Mouse (Mus musculus) midbrain, embryonic 11.5 days (tissue): Measurements from ENCODE around the gene Lyzl6. TPM values are rescaled to one million over a fixed set of nuclear protein-coding genes. Genes with fewer than 3 reads are reported as not detected.
A peak's percentile ranks its signal among the peaks of the same experiment; 100 is the strongest.
"Not testable (repeated sequence)": the region's sequence is repeated elsewhere in the genome, so short reads cannot be mapped to it uniquely, and the experiment has no call there.

Experiments used
- ATAC-seq: fragments of 200-750 bp; cut with Nextera tagmentation; 2 replicates; pipeline ENCODE4 v1.8.0; 2017; ENCODE audit warnings: moderate TSS enrichment, moderate library complexity; ENCODE audit not compliant: low FRiP score
- DNase-seq: peaks from one replicate; pipeline ENCODE4 v3.0.0; 2015; ENCODE audit warnings: low spot score; ENCODE audit errors: missing footprints
- H3K27ac ChIP-seq: fragments of 300-500 bp; sonication (generic); 2 replicates; pipeline ENCODE4 v1.5.1; 2014; ENCODE audit warnings: low read depth, low read length
- H3K27me3 ChIP-seq: fragments of 300-500 bp; sonication (generic); 2 replicates; pipeline ENCODE4 v1.6.1; 2014; ENCODE audit warnings: mild to moderate bottlenecking, low read length, moderate library complexity, mixed read lengths; ENCODE audit not compliant: control insufficient read depth, insufficient read depth
- H3K36me3 ChIP-seq: fragments of 300-500 bp; sonication (generic); 2 replicates; pipeline ENCODE4 v1.6.1; 2014; ENCODE audit warnings: mild to moderate bottlenecking, low read length, moderate library complexity, mixed read lengths; ENCODE audit not compliant: control insufficient read depth, insufficient read depth
- H3K4me1 ChIP-seq: fragments of 300-500 bp; sonication (generic); 2 replicates; pipeline ENCODE4 v1.6.1; 2014; ENCODE audit warnings: low read length; ENCODE audit not compliant: control insufficient read depth, insufficient read depth
- H3K4me2 ChIP-seq: fragments of 300-500 bp; sonication (generic); 2 replicates; pipeline ENCODE4 v1.6.1; 2014; ENCODE audit warnings: mild to moderate bottlenecking, moderate library complexity
- H3K4me3 ChIP-seq: fragments of 300-500 bp; sonication (generic); 2 replicates; pipeline ENCODE4 v1.5.1; 2014; ENCODE audit warnings: low read depth, low read length
- H3K9ac ChIP-seq: fragments of 300-500 bp; sonication (generic); 2 replicates; pipeline ENCODE4 v1.6.1; 2014; ENCODE audit warnings: low read length
- H3K9me3 ChIP-seq: fragments of 300-500 bp; sonication (generic); 2 replicates; pipeline ENCODE4 v1.6.1; 2016; ENCODE audit warnings: low read length; ENCODE audit not compliant: control insufficient read depth
- WGBS: fragments of 180-500 bp; shearing (Covaris S2); extraction: QIAGEN DNeasy Blood & Tissue Kit; methylation state at CpG from one replicate; pipeline ENCODE4 v1.1.7; 2014; 5-methylcytosine and 5-hydroxymethylcytosine counted together
- polyA plus RNA-seq: library from polyadenylated mRNA; unstranded; fragments of >200 nt; fragmentation: Nextera tagmentation; extraction: Ambion mirVana; gene quantifications from 2 replicates; pipeline ENCODE4 v1.2.1, GENCODE M21; 2014

Lyzl6 gene
- polyA plus RNA-seq: not detected in 2 replicates

- Histone ChIP-seq H3K27ac (no peak within 1 kb of the TSS), H3K9ac (no peak within 1 kb of the TSS), H3K4me1 (no peaks in the 10 kb centered on the region), H3K36me3 (no peaks in the 10 kb centered on the region), H3K9me3 (no peaks in the 10 kb centered on the region), H3K4me3 (no peak within 1 kb of the TSS), H3K4me2 (peak within 1 kb of the TSS; percentile 27; the same call in 1 of the 2 replicates), H3K27me3 (no peaks in the 10 kb centered on the region; the same call in 1 of the 2 replicates)
- ATAC-seq (no peak), DNase-seq (peak; percentile 61)
- 78% methylated on average over 3 of the region's 3 CpGs for WGBS
Observed at GRCm38 (mm10) chr11:103638790-103639189, at the start of gene Lyzl6. Gene Lyzl6 (minus strand): TSS chr11:103638890.

- Histone ChIP-seq H3K4me2 (no peak overlapping the region), H3K27me3 (no peaks in the 10 kb centered on the region), H3K27ac (no peak overlapping the region), H3K36me3 (peaks cover 13% of the 10 kb centered on the region; the same call in 1 of the 2 replicates), H3K9ac (no peak overlapping the region), H3K4me3 (no peak overlapping the region), H3K4me1 (no peaks in the 10 kb centered on the region), H3K9me3 (no peaks in the 10 kb centered on the region)
- no peak for DNase-seq
- WGBS: 88% methylated on average over 6 of the region's 6 CpGs
- ATAC-seq: no peak
Observed at GRCm38 (mm10) chr11:103686706-103687105, 48.0 kb upstream of the Lyzl6 start.

GRCm38 (mm10) chr11:103685261-103685736 lies 46.6 kb upstream of the Lyzl6 start:
- 92% methylated on average over 7 of the region's 7 CpGs for WGBS
- Histone ChIP-seq H3K36me3 (peaks cover 13% of the 10 kb centered on the region; the same call in 1 of the 2 replicates), H3K9ac (no peak overlapping the region), H3K4me2 (no peak overlapping the region), H3K9me3 (no peaks in the 10 kb centered on the region), H3K4me1 (no peaks in the 10 kb centered on the region), H3K27me3 (no peaks in the 10 kb centered on the region), H3K27ac (no peak overlapping the region), H3K4me3 (no peak overlapping the region)
- no peak for ATAC-seq
- DNase-seq: no peak

- H3K36me3 ChIP-seq: peaks cover 21% of the 10 kb centered on the region; the same call in 1 of the 2 replicates
Observed at GRCm38 (mm10) chr11:103683667-103684334, 45.1 kb upstream of the Lyzl6 start.

GRCm38 (mm10) chr11:103677042-103677441 lies 38.4 kb upstream of the Lyzl6 start:
- not testable (repeated sequence) for H3K27me3 ChIP-seq, H3K4me3 ChIP-seq, ATAC-seq, H3K9ac ChIP-seq, H3K4me2 ChIP-seq, H3K4me1 ChIP-seq, H3K27ac ChIP-seq, H3K9me3 ChIP-seq
- DNase-seq: peak; percentile 87
- peaks cover 13% of the 10 kb centered on the region for H3K36me3 ChIP-seq
- WGBS: 52% methylated on average over 2 of the region's 2 CpGs

More at GRCm38 (mm10) chr11:103683667-103684334, 45.1 kb upstream of the Lyzl6 start:
- WGBS: 83% methylated on average over 11 of the region's 11 CpGs
- H3K4me3 ChIP-seq: no peak overlapping the region
- DNase-seq: no peak
- H3K27ac ChIP-seq: no peak overlapping the region
- H3K27me3 ChIP-seq: no peaks in the 10 kb centered on the region
- H3K9me3 ChIP-seq: no peaks in the 10 kb centered on the region
- H3K4me1 ChIP-seq: no peaks in the 10 kb centered on the region
- ATAC-seq: no peak
- no peak overlapping the region for H3K4me2 ChIP-seq
- no peak overlapping the region for H3K9ac ChIP-seq

GRCm38 (mm10) chr11:103675556-103675955 lies 36.9 kb upstream of the Lyzl6 start:
- no peaks in the 10 kb centered on the region for H3K27me3 ChIP-seq
- no peak for ATAC-seq

GRCm38 (mm10) chr11:103666907-103667426 lies 28.3 kb upstream of the Lyzl6 start:
- no peak for ATAC-seq
- Histone ChIP-seq H3K4me1 (peaks cover 13% of the 10 kb centered on the region), H3K4me2 (no peak overlapping the region), H3K9ac (no peak overlapping the region; the same call in 1 of the 2 replicates), H3K27ac (no peak overlapping the region), H3K4me3 (no peak overlapping the region), H3K36me3 (no peaks in the 10 kb centered on the region), H3K27me3 (no peaks in the 10 kb centered on the region), H3K9me3 (no peaks in the 10 kb centered on the region)
- 50% methylated on average over 13 of the region's 13 CpGs for WGBS
- DNase-seq: peak; percentile 77

More at GRCm38 (mm10) chr11:103675556-103675955, 36.9 kb upstream of the Lyzl6 start:
- no peak overlapping the region for H3K27ac ChIP-seq
- WGBS: 28% methylated on average over 3 of the region's 3 CpGs
- DNase-seq: peak; percentile 95
- no peaks in the 10 kb centered on the region for H3K4me1 ChIP-seq
- no peak overlapping the region for H3K4me2 ChIP-seq
- H3K9ac ChIP-seq: no peak overlapping the region
- H3K4me3 ChIP-seq: no peak overlapping the region
- peaks cover 13% of the 10 kb centered on the region for H3K36me3 ChIP-seq
- H3K9me3 ChIP-seq: no peaks in the 10 kb centered on the region

GRCm38 (mm10) chr11:103666181-103666906 lies 27.7 kb upstream of the Lyzl6 start:
- H3K4me2 ChIP-seq: no peak overlapping the region
- WGBS: 16% methylated on average over 10 of the region's 10 CpGs
- no peaks in the 10 kb centered on the region for H3K9me3 ChIP-seq
- no peak; the same call in 1 of the 2 replicates for ATAC-seq
- H3K9ac ChIP-seq: no peak overlapping the region; the same call in 1 of the 2 replicates
- peak; percentile 89 for DNase-seq
- no peak overlapping the region for H3K27ac ChIP-seq
- H3K4me3 ChIP-seq: no peak overlapping the region
- no peaks in the 10 kb centered on the region for H3K27me3 ChIP-seq
- no peaks in the 10 kb centered on the region for H3K36me3 ChIP-seq
- peaks cover 13% of the 10 kb centered on the region for H3K4me1 ChIP-seq

- ATAC-seq (no peak), DNase-seq (no peak)
- no peak overlapping the region for H3K9ac ChIP-seq
- no peaks in the 10 kb centered on the region for H3K36me3 ChIP-seq
- no peaks in the 10 kb centered on the region for H3K9me3 ChIP-seq
- WGBS: 27% methylated on average over 1 of the region's 1 CpGs
- H3K4me2 ChIP-seq: no peak overlapping the region
- H3K4me3 ChIP-seq: no peak overlapping the region
- H3K27me3 ChIP-seq: no peaks in the 10 kb centered on the region
- H3K27ac ChIP-seq: no peak overlapping the region
- H3K4me1 ChIP-seq: peaks cover 13% of the 10 kb centered on the region
Observed at GRCm38 (mm10) chr11:103665695-103666094, 27.0 kb upstream of the Lyzl6 start.
